Mouse (Mus musculus) cerebellum, adult 2 months (tissue): ENCODE data around the gene Ghrhr. TPM values are rescaled to one million over a fixed set of nuclear protein-coding genes. Genes with fewer than 3 reads are reported as not detected.

Experiments
- DNase-seq, 2 experiments: peaks; one replicate each; pipeline ENCODE4 v3.0.0; 2021
- H3K27ac ChIP-seq: fragments of 200-500 bp; 2 replicates; pipeline ENCODE4 v1.5.1; 2012; ENCODE audit warnings: low read length, control low read depth, inconsistent platforms; ENCODE audit not compliant: insufficient read depth
- H3K27me3 ChIP-seq: fragments of 200-500 bp; 2 replicates; pipeline ENCODE4 v1.6.1; 2012; ENCODE audit warnings: inconsistent platforms, mild to moderate bottlenecking, low read length, moderate library complexity; ENCODE audit not compliant: control insufficient read depth, insufficient read depth
- H3K4me1 ChIP-seq: fragments of 200-500 bp; 2 replicates; pipeline ENCODE4 v1.6.1; 2011; ENCODE audit warnings: low read length; ENCODE audit not compliant: control insufficient read depth, insufficient read depth
- H3K4me3 ChIP-seq: fragments of 200-500 bp; replicated peaks from 2 replicates; pipeline ENCODE3; 2011; ENCODE audit warnings: mild to moderate bottlenecking, low read depth, low read length, control low read depth; ENCODE audit not compliant: insufficient read depth
- CTCF ChIP-seq: fragments of 200-500 bp; IDR thresholded peaks from 2 replicates; pipeline ENCODE4 v1.5.1; 2011; ENCODE audit warnings: low read depth, mild to moderate bottlenecking, control low read depth, low read length, moderate library complexity, borderline replicate concordance; ENCODE audit not compliant: insufficient read depth
- POLR2A ChIP-seq: fragments of 200-500 bp; IDR thresholded peaks from 2 replicates; pipeline ENCODE4 v1.6.1; 2011; ENCODE audit warnings: low read length, control low read depth, borderline replicate concordance; ENCODE audit not compliant: insufficient read depth
- WGBS: fragments of 180-500 bp; shearing (Covaris S2); methylation state at CpG from one replicate; pipeline ENCODE4 v1.1.7; 2018; 5-methylcytosine and 5-hydroxymethylcytosine counted together
- polyA plus RNA-seq: library from polyadenylated mRNA; depleted of rRNA; stranded (reverse); fragments of >200 nt; gene quantifications from 2 replicates; pipeline ENCODE4 v1.2.3, GENCODE M21; 2012

The Ghrhr gene
- polyA plus RNA-seq, 1 experiment: not detected

- H3K27ac ChIP-seq: no peak overlapping the region
- no peak for TF ChIP-seq POLR2A
- no peak for TF ChIP-seq CTCF
- H3K27me3 ChIP-seq: no peaks in the 10 kb centered on the region
- 63% methylated on average over 4 of the region's 4 CpGs for WGBS
- H3K4me3 ChIP-seq: no peak overlapping the region
- DNase-seq: no peak
- peaks cover 21% of the 10 kb centered on the region for H3K4me1 ChIP-seq
Measured at GRCm38 (mm10) chr6:55391814-55392213, 15.7 kb downstream of the Ghrhr start.

DNA sequence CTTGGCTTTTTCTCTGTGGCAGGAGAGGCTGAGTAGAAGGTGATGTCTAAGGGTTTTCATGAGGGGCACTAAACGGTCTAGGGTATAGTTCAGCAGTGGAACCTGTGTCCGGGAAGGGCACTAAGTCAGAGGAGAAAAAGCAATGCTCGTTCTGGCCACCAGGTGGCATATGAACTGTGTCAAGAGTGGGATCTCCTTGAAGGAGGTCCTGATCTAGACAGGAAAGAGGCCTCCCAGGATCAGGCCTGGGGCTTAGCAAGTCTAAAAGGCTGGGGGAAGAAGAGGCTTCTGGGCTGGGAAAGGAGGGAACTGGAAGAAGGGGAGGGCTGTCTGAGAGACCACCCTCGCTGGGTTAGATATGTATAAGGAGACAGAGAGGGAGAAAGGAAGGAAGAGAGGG lies 16.4 kb downstream of the Ghrhr start:
- peak; percentile 90 for TF ChIP-seq CTCF
- TF ChIP-seq POLR2A: no peak
- Histone ChIP-seq H3K4me1 (peaks cover 28% of the 10 kb centered on the region), H3K4me3 (no peak overlapping the region), H3K27ac (no peak overlapping the region), H3K27me3 (no peaks in the 10 kb centered on the region)
- peak; percentile 73 to 87 for DNase-seq
- 25% methylated on average over 4 of the region's 4 CpGs for WGBS

DNA sequence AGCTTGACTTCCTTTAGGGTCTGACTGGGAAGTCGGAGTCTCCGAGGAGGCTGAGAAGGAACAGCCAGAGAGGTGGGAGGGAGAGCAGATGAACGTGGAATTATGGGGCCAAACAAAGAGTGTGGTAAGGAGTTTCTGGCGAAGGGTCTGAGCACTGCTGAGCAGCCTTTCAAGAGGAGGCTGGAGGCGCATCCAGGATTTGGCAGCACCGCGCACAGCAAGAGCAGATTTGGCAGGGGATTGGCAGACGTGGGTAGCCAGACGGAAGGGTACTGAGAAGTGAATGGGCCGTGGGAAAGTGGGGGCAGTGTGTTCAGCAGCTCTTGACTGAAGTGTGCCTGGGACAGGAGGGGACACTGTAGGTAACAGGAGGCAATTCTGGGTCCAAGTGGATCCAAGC lies 18.8 kb downstream of the Ghrhr start:
- Histone ChIP-seq H3K27me3 (no peaks in the 10 kb centered on the region), H3K4me3 (no peak overlapping the region), H3K27ac (no peak overlapping the region), H3K4me1 (peaks cover 50% of the 10 kb centered on the region)
- TF ChIP-seq POLR2A: no peak
- WGBS: 10% methylated on average over 10 of the region's 10 CpGs
- DNase-seq: peak; percentile 85 to 89

DNA sequence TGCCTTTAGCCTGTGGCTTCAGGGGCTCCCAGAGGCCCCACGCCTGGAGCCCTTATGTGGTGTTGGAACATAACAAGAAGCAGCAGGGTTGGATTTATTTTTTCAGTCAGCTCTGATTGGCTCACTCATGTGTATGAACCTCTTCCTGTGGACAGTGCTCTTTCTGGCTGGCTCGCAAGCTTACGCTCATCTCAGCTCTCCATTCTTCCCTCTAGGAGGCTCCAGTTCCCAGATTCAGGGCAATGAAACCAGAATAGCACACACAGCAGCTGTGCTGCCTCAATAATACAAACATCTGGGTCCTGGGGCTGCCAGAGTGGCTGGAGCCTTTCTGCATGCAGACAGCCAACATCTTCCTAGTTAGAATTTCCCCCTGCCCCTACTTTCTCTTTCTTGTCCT lies 20.1 kb downstream of the Ghrhr start:
- TF ChIP-seq POLR2A: no peak
- TF ChIP-seq CTCF: no peak
- Histone ChIP-seq H3K27ac (no peak overlapping the region), H3K4me3 (no peak overlapping the region), H3K4me1 (peaks cover 62% of the 10 kb centered on the region), H3K27me3 (no peaks in the 10 kb centered on the region)
- DNase-seq: peak; percentile 55 to 67
- 21% methylated on average over 3 of the region's 3 CpGs for WGBS

GRCm38 (mm10) chr6:55396622-55397041 lies 20.5 kb downstream of the Ghrhr start:
- DNase-seq: peak; percentile 74 to 80
- WGBS: 31% methylated on average over 11 of the region's 11 CpGs
- H3K4me1 ChIP-seq: peaks cover 66% of the 10 kb centered on the region
- no peaks in the 10 kb centered on the region for H3K27me3 ChIP-seq
- no peak overlapping the region for H3K4me3 ChIP-seq
- H3K27ac ChIP-seq: no peak overlapping the region
- TF ChIP-seq POLR2A (no peak), CTCF (no peak)

GRCm38 (mm10) chr6:55398869-55399628 lies 23.0 kb downstream of the Ghrhr start:
- no peak overlapping the region for H3K27ac ChIP-seq
- no peaks in the 10 kb centered on the region for H3K27me3 ChIP-seq
- WGBS: 58% methylated on average over 9 of the region's 9 CpGs
- TF ChIP-seq CTCF (no peak), POLR2A (no peak)
- DNase-seq: peak in 1 of 2 experiments; percentile 21
- no peak overlapping the region for H3K4me3 ChIP-seq
- peaks cover 70% of the 10 kb centered on the region for H3K4me1 ChIP-seq

- peak; percentile 98 for DNase-seq
- Histone ChIP-seq H3K27me3 (no peaks in the 10 kb centered on the region), H3K4me1 (peaks cover 66% of the 10 kb centered on the region), H3K4me3 (no peak overlapping the region), H3K27ac (no peak overlapping the region; the same call in 1 of the 2 replicates)
- 8% methylated on average over 5 of the region's 5 CpGs for WGBS
- no peak for TF ChIP-seq CTCF
- no peak for TF ChIP-seq POLR2A
Measured at GRCm38 (mm10) chr6:55399910-55400309, 23.8 kb downstream of the Ghrhr start.

DNA sequence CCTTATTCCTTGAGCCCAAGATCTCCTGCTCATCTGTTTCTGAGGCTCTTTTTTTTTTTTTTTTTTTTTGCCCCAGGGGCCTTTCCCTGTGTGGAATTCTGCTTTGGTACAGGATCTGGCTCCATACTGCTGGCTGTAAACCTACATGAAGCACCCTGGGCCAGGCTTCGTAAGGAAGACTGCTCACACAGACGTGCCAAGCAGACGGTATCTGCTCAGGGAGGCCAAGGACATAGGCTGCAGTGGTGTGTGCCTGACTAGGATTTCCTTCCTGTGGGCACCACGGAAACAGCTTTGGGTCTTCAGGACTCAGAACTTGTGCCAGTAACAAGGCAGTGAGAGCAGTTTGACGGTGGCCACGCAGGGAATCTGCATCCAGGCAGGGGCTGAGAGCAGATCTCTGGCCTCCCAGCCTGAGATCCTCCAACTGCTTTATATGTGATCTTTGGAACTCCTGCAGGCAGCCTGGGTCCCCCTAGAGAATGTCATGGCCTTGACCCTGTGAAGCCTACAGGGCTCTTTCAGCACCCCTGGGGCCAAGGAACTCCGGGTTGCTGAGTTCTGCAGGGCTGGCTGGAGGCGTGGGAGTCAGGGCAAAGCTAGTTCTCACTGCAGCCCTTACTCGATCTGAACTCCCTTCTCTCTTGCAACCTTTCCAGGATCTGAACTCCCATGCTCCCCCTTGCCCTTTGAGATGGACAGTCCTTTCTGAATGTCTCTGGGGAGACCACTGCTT lies 26.1 kb downstream of the Ghrhr start:
- DNase-seq: no peak
- Histone ChIP-seq H3K4me1 (peaks cover 45% of the 10 kb centered on the region), H3K4me3 (no peak overlapping the region), H3K27ac (no peak overlapping the region), H3K27me3 (no peaks in the 10 kb centered on the region)
- 68% methylated on average over 9 of the region's 9 CpGs for WGBS
- TF ChIP-seq POLR2A (no peak), CTCF (no peak)
